Mouse (Mus musculus) regulatory T cell (primary cell): Measurements from ENCODE around the gene Cntnap5b.

Experiments used
- in situ Hi-C: fragments of 300-600 bp; cut with MboI, MseI; formaldehyde crosslinking; loops from one replicate; pipeline ENCODE4 v1.15.1; 2025; ENCODE audit warnings: high pct_unique_total_duplicates

The Cntnap5b gene

GRCm38 (mm10) chr1:100171566-100171965 lies 399.0 kb downstream of the Cntnap5b start:
- in situ Hi-C loops, result no loop called here

- in situ Hi-C loops, result no loop called here
Observed at GRCm38 (mm10) chr1:100180050-100180449, 407.5 kb downstream of the Cntnap5b start.

GRCm38 (mm10) chr1:100231980-100232608 lies 459.5 kb downstream of the Cntnap5b start:
- in situ Hi-C loops, result no loop called here

GRCm38 (mm10) chr1:100251964-100252363 lies 479.4 kb downstream of the Cntnap5b start:
- in situ Hi-C loops, result no loop called here

- in situ Hi-C loops, result no loop called here
Observed at GRCm38 (mm10) chr1:100310687-100311086, 538.1 kb downstream of the Cntnap5b start.

GRCm38 (mm10) chr1:100331066-100331465 lies 558.5 kb downstream of the Cntnap5b start:
- in situ Hi-C loops, result no loop called here

- in situ Hi-C loops, result no loop called here
Observed at GRCm38 (mm10) chr1:100369415-100370113, 597.0 kb downstream of the Cntnap5b start.

GRCm38 (mm10) chr1:100386252-100386651 lies 613.7 kb downstream of the Cntnap5b start:
- in situ Hi-C loops, result loop anchor here (10.0 kb wide), 1 partner anchor 1711 kb away; no protein-coding TSS in a partner anchor

- in situ Hi-C loops, result no loop called here
Observed at GRCm38 (mm10) chr1:100394034-100394433, 621.5 kb downstream of the Cntnap5b start.

GRCm38 (mm10) chr1:100416658-100417224 lies 644.2 kb downstream of the Cntnap5b start:
- in situ Hi-C loops, result no loop called here

GRCm38 (mm10) chr1:100430038-100430774 lies 657.6 kb downstream of the Cntnap5b start:
- in situ Hi-C loops, result no loop called here

- in situ Hi-C loops, result no loop called here
Observed at GRCm38 (mm10) chr1:100463877-100464276, 691.3 kb downstream of the Cntnap5b start.

GRCm38 (mm10) chr1:100465226-100465625 lies 692.7 kb downstream of the Cntnap5b start:
- in situ Hi-C loops, result no loop called here

GRCm38 (mm10) chr1:100467595-100467994 lies 695.0 kb downstream of the Cntnap5b start:
- in situ Hi-C loops, result no loop called here

GRCm38 (mm10) chr1:100509866-100510265 lies 737.3 kb downstream of the Cntnap5b start:
- in situ Hi-C loops, result no loop called here
